Mouse (Mus musculus): ENCODE measurements around the gene Osbpl10. TPM values are rescaled to one million over a fixed set of nuclear protein-coding genes. Genes with fewer than 3 reads are reported as not detected.
"Not testable (repeated sequence)": the region's sequence is repeated elsewhere in the genome, so short reads cannot be mapped to it uniquely, and the experiment has no call there.

Osbpl10 gene
- polyA plus RNA-seq, 1 experiment, result 7.0 TPM

- 36% methylated on average over 5 of the region's 5 CpGs for WGBS
These were observed 21.4 kb upstream of the Osbpl10 start for GRCm38 (mm10) chr9:114956945-114957344.

GRCm38 (mm10) chr9:114960043-114960789 lies 18.2 kb upstream of the Osbpl10 start:
- TF ChIP-seq POLR2A (IDR thresholded peaks at IDR 0.05; ENCODE audit: low read depth, low read length), result no peak
- TF ChIP-seq CTCF (conservative IDR thresholded peaks at IDR 0.05; ENCODE audit: insufficient read depth, insufficient read length, low read depth, low read length), result no peak
- peak; percentile 52 for DNase-seq
- no peaks in the 10 kb centered on the region for H3K27me3 ChIP-seq (replicated peaks; ENCODE audit: control insufficient read depth, insufficient read depth, low read length)
- H3K27ac ChIP-seq (ENCODE audit: insufficient read depth, low read depth, low read length), result no peak overlapping the region
- H3K4me3 ChIP-seq (ENCODE audit: insufficient read depth, low read depth, low read length), result no peak overlapping the region
- WGBS, result 51% methylated on average over 4 of the region's 4 CpGs
- no peaks in the 10 kb centered on the region for H3K36me3 ChIP-seq (ENCODE audit: control insufficient read depth, insufficient read depth, low read length)
- H3K4me1 ChIP-seq (ENCODE audit: control insufficient read depth, insufficient read depth, low read length), result no peaks in the 10 kb centered on the region

More at GRCm38 (mm10) chr9:114956945-114957344, 21.4 kb upstream of the Osbpl10 start:
- TF ChIP-seq CTCF (conservative IDR thresholded peaks at IDR 0.05; ENCODE audit: insufficient read depth, insufficient read length, low read depth, low read length) (peak; percentile 59), POLR2A (IDR thresholded peaks at IDR 0.05; ENCODE audit: low read depth, low read length) (no peak)
- no peaks in the 10 kb centered on the region for H3K4me1 ChIP-seq (ENCODE audit: control insufficient read depth, insufficient read depth, low read length)
- H3K36me3 ChIP-seq (ENCODE audit: control insufficient read depth, insufficient read depth, low read length), result no peaks in the 10 kb centered on the region
- no peak overlapping the region for H3K27ac ChIP-seq (ENCODE audit: insufficient read depth, low read depth, low read length)
- no peaks in the 10 kb centered on the region for H3K27me3 ChIP-seq (replicated peaks; ENCODE audit: control insufficient read depth, insufficient read depth, low read length)
- H3K4me3 ChIP-seq (ENCODE audit: insufficient read depth, low read depth, low read length), result no peak overlapping the region
- peak; percentile 66 for DNase-seq

- no peak overlapping the region for H3K27ac ChIP-seq (ENCODE audit: insufficient read depth, low read depth, low read length)
- H3K27me3 ChIP-seq (replicated peaks; ENCODE audit: control insufficient read depth, insufficient read depth, low read length), result no peaks in the 10 kb centered on the region
- no peaks in the 10 kb centered on the region for H3K36me3 ChIP-seq (ENCODE audit: control insufficient read depth, insufficient read depth, low read length)
- 80% methylated on average over 6 of the region's 6 CpGs for WGBS
- TF ChIP-seq CTCF (conservative IDR thresholded peaks at IDR 0.05; ENCODE audit: insufficient read depth, insufficient read length, low read depth, low read length) (no peak), POLR2A (IDR thresholded peaks at IDR 0.05; ENCODE audit: low read depth, low read length) (no peak)
- no peak overlapping the region for H3K4me3 ChIP-seq (ENCODE audit: insufficient read depth, low read depth, low read length)
- DNase-seq, result no peak
- no peaks in the 10 kb centered on the region for H3K4me1 ChIP-seq (ENCODE audit: control insufficient read depth, insufficient read depth, low read length)
These were observed 17.5 kb upstream of the Osbpl10 start for GRCm38 (mm10) chr9:114960844-114961243.

- Histone ChIP-seq H3K4me3 (ENCODE audit: insufficient read depth, low read depth, low read length) (no peak overlapping the region), H3K27ac (ENCODE audit: insufficient read depth, low read depth, low read length) (no peak overlapping the region), H3K36me3 (ENCODE audit: control insufficient read depth, insufficient read depth, low read length) (no peaks in the 10 kb centered on the region), H3K4me1 (ENCODE audit: control insufficient read depth, insufficient read depth, low read length) (no peaks in the 10 kb centered on the region), H3K27me3 (replicated peaks; ENCODE audit: control insufficient read depth, insufficient read depth, low read length) (no peaks in the 10 kb centered on the region)
- TF ChIP-seq CTCF (conservative IDR thresholded peaks at IDR 0.05; ENCODE audit: insufficient read depth, insufficient read length, low read depth, low read length), result no peak
- TF ChIP-seq POLR2A (IDR thresholded peaks at IDR 0.05; ENCODE audit: low read depth, low read length), result no peak
- DNase-seq, result no peak
- WGBS, result 34% methylated on average over 3 of the region's 3 CpGs
These were observed 14.3 kb upstream of the Osbpl10 start for GRCm38 (mm10) chr9:114964093-114964492.

GRCm38 (mm10) chr9:114966286-114966685 lies 12.1 kb upstream of the Osbpl10 start:
- not testable (repeated sequence) for H3K27me3 ChIP-seq (replicated peaks; ENCODE audit: control insufficient read depth, insufficient read depth, low read length); H3K4me3 ChIP-seq (ENCODE audit: insufficient read depth, low read depth, low read length); DNase-seq; H3K4me1 ChIP-seq (ENCODE audit: control insufficient read depth, insufficient read depth, low read length); H3K27ac ChIP-seq (ENCODE audit: insufficient read depth, low read depth, low read length); H3K36me3 ChIP-seq (ENCODE audit: control insufficient read depth, insufficient read depth, low read length)
- 84% methylated on average over 7 of the region's 7 CpGs for WGBS

- Histone ChIP-seq H3K4me3 (ENCODE audit: insufficient read depth, low read depth, low read length) (peak overlapping the region; percentile 47), H3K4me1 (ENCODE audit: control insufficient read depth, insufficient read depth, low read length) (peaks cover 9% of the 10 kb centered on the region; the same call in 1 of the 2 replicates), H3K36me3 (ENCODE audit: control insufficient read depth, insufficient read depth, low read length) (no peaks in the 10 kb centered on the region), H3K27ac (ENCODE audit: insufficient read depth, low read depth, low read length) (no peak overlapping the region), H3K27me3 (replicated peaks; ENCODE audit: control insufficient read depth, insufficient read depth, low read length) (no peaks in the 10 kb centered on the region)
- TF ChIP-seq CTCF (conservative IDR thresholded peaks at IDR 0.05; ENCODE audit: insufficient read depth, insufficient read length, low read depth, low read length), result no peak
- no peak for TF ChIP-seq POLR2A (IDR thresholded peaks at IDR 0.05; ENCODE audit: low read depth, low read length)
- WGBS, result 17% methylated on average over 31 of the region's 31 CpGs
- DNase-seq, result no peak
These were observed 698 bp upstream of the Osbpl10 start for GRCm38 (mm10) chr9:114977461-114978280.

GRCm38 (mm10) chr9:114979969-114980368 lies 1.6 kb downstream of the Osbpl10 start:
- peaks cover 9% of the 10 kb centered on the region; the same call in 1 of the 2 replicates for H3K4me1 ChIP-seq (ENCODE audit: control insufficient read depth, insufficient read depth, low read length)
- no peaks in the 10 kb centered on the region for H3K36me3 ChIP-seq (ENCODE audit: control insufficient read depth, insufficient read depth, low read length)
- no peaks in the 10 kb centered on the region for H3K27me3 ChIP-seq (replicated peaks; ENCODE audit: control insufficient read depth, insufficient read depth, low read length)
- TF ChIP-seq CTCF (conservative IDR thresholded peaks at IDR 0.05; ENCODE audit: insufficient read depth, insufficient read length, low read depth, low read length) (no peak), POLR2A (IDR thresholded peaks at IDR 0.05; ENCODE audit: low read depth, low read length) (no peak)
- peak; percentile 48 for DNase-seq
- H3K27ac ChIP-seq (ENCODE audit: insufficient read depth, low read depth, low read length), result no peak overlapping the region
- H3K4me3 ChIP-seq (ENCODE audit: insufficient read depth, low read depth, low read length), result no peak overlapping the region
- 54% methylated on average over 6 of the region's 6 CpGs for WGBS
